Mouse (Mus musculus) neural tube, embryonic 10.5 days (tissue): ENCODE measurements around the gene Dgke.
"Not testable (repeated sequence)": the region's sequence is repeated elsewhere in the genome, so short reads cannot be mapped to it uniquely, and the experiment has no call there.

Source experiments
- DNase-seq: peaks from one replicate; pipeline ENCODE4 v3.0.0-alpha.2; 2017; ENCODE audit warnings: low spot score; ENCODE audit errors: extremely low spot score

Gene Dgke

GRCm38 (mm10) chr11:89003078-89003477 lies 63.6 kb downstream of the Dgke start:
- no peak for DNase-seq

- DNase-seq: no peak
Measured at GRCm38 (mm10) chr11:89002621-89003020, 64.0 kb downstream of the Dgke start.

- no peak for DNase-seq
Measured at GRCm38 (mm10) chr11:89002068-89002467, 64.6 kb downstream of the Dgke start.

- no peak for DNase-seq
Measured at GRCm38 (mm10) chr11:89001569-89001968, 65.1 kb downstream of the Dgke start.

- no peak for DNase-seq
Measured at GRCm38 (mm10) chr11:89000527-89000819, 66.2 kb downstream of the Dgke start.

GRCm38 (mm10) chr11:88999723-89000526 lies 66.7 kb downstream of the Dgke start:
- no peak for DNase-seq

GRCm38 (mm10) chr11:88998974-88999722 lies 67.5 kb downstream of the Dgke start, which contains the start of gene Trim25:
Trim25 (plus strand) TSS chr11:88999376.
- peak; percentile 63 for DNase-seq

GRCm38 (mm10) chr11:88998406-88998805 lies 68.2 kb downstream of the Dgke start:
- DNase-seq: no peak

GRCm38 (mm10) chr11:88997343-88997742 lies 69.3 kb downstream of the Dgke start:
- not testable (repeated sequence) for DNase-seq

GRCm38 (mm10) chr11:88996427-88996826 lies 70.2 kb downstream of the Dgke start:
- DNase-seq: no peak

- DNase-seq: no peak
Measured at GRCm38 (mm10) chr11:88995616-88996015, 71.0 kb downstream of the Dgke start.

- no peak for DNase-seq
Measured at GRCm38 (mm10) chr11:88994492-88994891, 72.2 kb downstream of the Dgke start.

GRCm38 (mm10) chr11:88993625-88994024 lies 73.0 kb downstream of the Dgke start:
- no peak for DNase-seq

GRCm38 (mm10) chr11:88993186-88993585 lies 73.5 kb downstream of the Dgke start:
- no peak for DNase-seq

- no peak for DNase-seq
Measured at GRCm38 (mm10) chr11:88989530-88989929, 77.1 kb downstream of the Dgke start.

- no peak for DNase-seq
Measured at GRCm38 (mm10) chr11:88988956-88989355, 77.7 kb downstream of the Dgke start.

GRCm38 (mm10) chr11:88986616-88987015 lies 80.0 kb downstream of the Dgke start:
- DNase-seq: no peak
